Mouse (Mus musculus) midbrain, embryonic 11.5 days (tissue): ENCODE measurements around the gene Ctf2. TPM values are rescaled to one million over a fixed set of nuclear protein-coding genes. Genes with fewer than 3 reads are reported as not detected.

ENCODE experiments used
- ATAC-seq: fragments of 200-750 bp; cut with Nextera tagmentation; 2 replicates; pipeline ENCODE4 v1.8.0; 2017; ENCODE audit warnings: moderate TSS enrichment, moderate library complexity; ENCODE audit not compliant: low FRiP score
- DNase-seq: peaks from one replicate; pipeline ENCODE4 v3.0.0; 2015; ENCODE audit warnings: low spot score; ENCODE audit errors: missing footprints
- H3K27ac ChIP-seq: fragments of 300-500 bp; sonication (generic); 2 replicates; pipeline ENCODE4 v1.5.1; 2014; ENCODE audit warnings: low read depth, low read length
- H3K27me3 ChIP-seq: fragments of 300-500 bp; sonication (generic); 2 replicates; pipeline ENCODE4 v1.6.1; 2014; ENCODE audit warnings: mild to moderate bottlenecking, low read length, moderate library complexity, mixed read lengths; ENCODE audit not compliant: control insufficient read depth, insufficient read depth
- H3K36me3 ChIP-seq: fragments of 300-500 bp; sonication (generic); 2 replicates; pipeline ENCODE4 v1.6.1; 2014; ENCODE audit warnings: mild to moderate bottlenecking, low read length, moderate library complexity, mixed read lengths; ENCODE audit not compliant: control insufficient read depth, insufficient read depth
- H3K4me1 ChIP-seq: fragments of 300-500 bp; sonication (generic); 2 replicates; pipeline ENCODE4 v1.6.1; 2014; ENCODE audit warnings: low read length; ENCODE audit not compliant: control insufficient read depth, insufficient read depth
- H3K4me2 ChIP-seq: fragments of 300-500 bp; sonication (generic); 2 replicates; pipeline ENCODE4 v1.6.1; 2014; ENCODE audit warnings: mild to moderate bottlenecking, moderate library complexity
- H3K4me3 ChIP-seq: fragments of 300-500 bp; sonication (generic); 2 replicates; pipeline ENCODE4 v1.5.1; 2014; ENCODE audit warnings: low read depth, low read length
- H3K9ac ChIP-seq: fragments of 300-500 bp; sonication (generic); 2 replicates; pipeline ENCODE4 v1.6.1; 2014; ENCODE audit warnings: low read length
- H3K9me3 ChIP-seq: fragments of 300-500 bp; sonication (generic); 2 replicates; pipeline ENCODE4 v1.6.1; 2016; ENCODE audit warnings: low read length; ENCODE audit not compliant: control insufficient read depth
- WGBS: fragments of 180-500 bp; shearing (Covaris S2); extraction: QIAGEN DNeasy Blood & Tissue Kit; methylation state at CpG from one replicate; pipeline ENCODE4 v1.1.7; 2014; 5-methylcytosine and 5-hydroxymethylcytosine counted together
- microRNA counts: library from miRNA; unstranded; fragments of <30 nt; microRNA quantifications from one replicate; lab custom pipeline; 2015
- microRNA-seq: library from miRNA; unstranded; fragments of <30 nt; microRNA quantifications from one replicate; pipeline ENCODE4, GENCODE M21; 2017
- polyA plus RNA-seq: library from polyadenylated mRNA; unstranded; fragments of >200 nt; fragmentation: Nextera tagmentation; extraction: Ambion mirVana; gene quantifications from 2 replicates; pipeline ENCODE4 v1.2.1, GENCODE M21; 2014

The Ctf2 gene
- polyA plus RNA-seq, 1 experiment from 2014 or later = 0.12 TPM

DNA sequence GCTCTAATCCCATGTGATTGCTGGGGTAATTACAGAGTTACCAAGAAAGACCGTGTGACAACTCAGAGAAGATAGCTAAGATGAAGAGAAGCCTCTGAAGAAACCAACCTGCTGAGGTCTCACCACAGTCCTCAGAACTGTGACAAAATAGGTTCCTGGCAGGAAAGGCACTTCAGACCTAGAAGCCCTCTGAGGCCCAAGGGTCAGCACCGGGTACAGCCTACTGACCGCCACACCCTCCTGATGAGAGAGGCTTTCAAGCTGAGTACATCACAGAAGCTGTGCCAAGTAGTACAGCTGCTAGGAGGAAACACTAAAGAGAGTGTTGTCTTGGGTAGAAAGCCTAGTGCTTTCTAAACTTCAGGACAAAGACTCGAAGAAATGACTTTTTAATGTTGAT is 59.2 kb downstream of the Ctf2 start:
- Histone ChIP-seq H3K4me2 (no peak overlapping the region), H3K4me3 (no peak overlapping the region), H3K27me3 (no peaks in the 10 kb centered on the region), H3K9me3 (no peaks in the 10 kb centered on the region), H3K36me3 (no peaks in the 10 kb centered on the region), H3K4me1 (no peaks in the 10 kb centered on the region), H3K27ac (no peak overlapping the region), H3K9ac (no peak overlapping the region)
- ATAC-seq (no peak), DNase-seq (no peak)
- WGBS = 81% methylated on average over 4 of the region's 4 CpGs

DNA sequence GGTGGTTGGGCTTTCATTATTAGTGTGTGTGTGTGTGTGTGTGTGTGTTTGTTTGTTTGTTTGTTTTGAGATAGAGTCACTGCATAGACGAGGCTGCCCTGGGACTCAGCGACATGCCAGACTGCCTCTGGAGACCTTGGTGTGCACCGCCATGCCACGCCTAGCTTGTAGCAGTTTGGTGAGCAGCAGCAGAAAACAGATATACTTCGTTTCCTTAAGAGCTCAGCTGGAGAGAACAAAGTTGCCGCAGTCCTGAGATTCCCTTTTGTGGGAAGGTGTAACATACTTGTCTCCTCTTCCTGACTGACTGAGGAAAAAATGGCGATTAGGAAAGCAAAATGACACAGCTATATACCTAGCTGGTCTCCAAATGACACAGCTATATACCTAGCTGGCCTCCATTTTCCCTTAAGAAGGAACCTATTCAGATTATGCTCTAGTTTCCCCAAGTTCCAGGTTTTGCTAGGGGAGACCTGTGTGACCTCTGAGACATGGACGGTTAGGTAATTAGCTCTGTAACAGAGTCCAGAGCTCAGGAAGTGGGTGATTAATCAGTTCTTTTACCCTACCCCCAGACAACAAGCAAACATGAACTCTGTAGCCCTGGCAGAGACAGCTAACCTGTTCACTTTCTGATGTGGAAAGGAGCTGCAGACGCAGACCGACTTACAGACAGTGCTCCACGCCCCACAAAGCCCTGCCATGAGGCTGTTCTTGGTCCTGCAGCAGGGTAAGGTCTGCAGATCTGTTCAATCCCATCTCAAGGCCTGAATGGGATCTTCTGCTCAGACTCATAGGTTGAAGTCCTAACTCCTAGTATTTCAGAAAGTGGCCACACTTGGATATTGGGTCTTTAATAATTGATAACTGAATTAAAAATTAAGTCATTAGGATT is 59.8 kb downstream of the Ctf2 start:
- Histone ChIP-seq H3K4me3 (no peak overlapping the region), H3K9ac (no peak overlapping the region), H3K27ac (no peak overlapping the region), H3K27me3 (no peaks in the 10 kb centered on the region), H3K4me2 (no peak overlapping the region), H3K9me3 (no peaks in the 10 kb centered on the region), H3K4me1 (no peaks in the 10 kb centered on the region), H3K36me3 (no peaks in the 10 kb centered on the region)
- WGBS = 83% methylated on average over 11 of the region's 11 CpGs
- ATAC-seq = no peak
- peak; percentile 74 for DNase-seq

MicroRNAs within 50 kb of the gene (microRNA counts, 519-probe panel; counts per million panel counts)
- microRNA mmu-miR-762 (lab: Ali Mortazavi, UCI) = not detected

Small RNAs within 50 kb of the gene (microRNA-seq; reads per million reads assigned to microRNA genes)
- gene Mir762 = not detected

Other genes with a start within 250 kb of the Ctf2 start
- gene Srcap, start 220.2 kb downstream of the Ctf2 start, polyA plus RNA-seq = 49.6 and 52.1 TPM in 2 replicates
- 19.2 and 20.2 TPM in 2 replicates for gene Gm42715, start 212.6 kb downstream of the Ctf2 start, polyA plus RNA-seq
- 4.0 and 8.4 TPM in 2 replicates for gene Tmem265, start 170.8 kb downstream of the Ctf2 start, polyA plus RNA-seq
- 55.1 and 56.2 TPM in 2 replicates for gene Phkg2, start 158.8 kb downstream of the Ctf2 start, polyA plus RNA-seq
- gene Ccdc189, start 143.6 kb downstream of the Ctf2 start, polyA plus RNA-seq = 13.4 and 15.8 TPM in 2 replicates
- 36.5 and 39.2 TPM in 2 replicates for gene Rnf40, start 143.4 kb downstream of the Ctf2 start, polyA plus RNA-seq
- 32.1 and 34.4 TPM in 2 replicates for gene Zfp629, start 116.4 kb downstream of the Ctf2 start, polyA plus RNA-seq
- gene Bcl7c, start 23.2 kb downstream of the Ctf2 start, polyA plus RNA-seq = 44.3 and 52.2 TPM in 2 replicates
- gene Ctf1, start 19.4 kb downstream of the Ctf2 start, polyA plus RNA-seq = 4.0 and 4.6 TPM in 2 replicates
- 8.3 and 9.3 TPM in 2 replicates for gene Fbxl19, start 12.4 kb upstream of the Ctf2 start, polyA plus RNA-seq
- 6.1 and 6.3 TPM in 2 replicates for gene Orai3, start 37.6 kb upstream of the Ctf2 start, polyA plus RNA-seq
- 19.0 and 22.1 TPM in 2 replicates for gene Setd1a, start 44.5 kb upstream of the Ctf2 start, polyA plus RNA-seq
- gene Gm49388, start 53.4 kb upstream of the Ctf2 start, polyA plus RNA-seq = not detected in 2 replicates
- gene Hsd3b7, start 68.4 kb upstream of the Ctf2 start, polyA plus RNA-seq = 7.9 and 8.2 TPM in 2 replicates
- 10.1 and 12.2 TPM in 2 replicates for gene Stx4a, start 92.1 kb upstream of the Ctf2 start, polyA plus RNA-seq
- gene Stx1b, start 92.4 kb upstream of the Ctf2 start, polyA plus RNA-seq = 6.9 and 8.4 TPM in 2 replicates
- 16.0 and 17.4 TPM in 2 replicates for gene Zfp646, start 144.1 kb upstream of the Ctf2 start, polyA plus RNA-seq
- gene Zfp668, start 144.7 kb upstream of the Ctf2 start, polyA plus RNA-seq = 20.3 and 24.3 TPM in 2 replicates
- gene Prss53, start 158.8 kb upstream of the Ctf2 start, polyA plus RNA-seq = 0.32 and 0.36 TPM in 2 replicates
- not detected in 2 replicates for gene Gm21974, start 163.3 kb upstream of the Ctf2 start, polyA plus RNA-seq
- 44.6 and 48.6 TPM in 2 replicates for gene Vkorc1, start 163.5 kb upstream of the Ctf2 start, polyA plus RNA-seq
- gene Bckdk, start 171.9 kb upstream of the Ctf2 start, polyA plus RNA-seq = 96.5 and 107 TPM in 2 replicates
- gene Kat8, start 180.3 kb upstream of the Ctf2 start, polyA plus RNA-seq = 54.6 and 57.1 TPM in 2 replicates
- gene Prss8, start 197.9 kb upstream of the Ctf2 start, polyA plus RNA-seq = 0.78 and 0.86 TPM in 2 replicates
- 9.4 and 9.6 TPM in 2 replicates for gene Prss36, start 214.6 kb upstream of the Ctf2 start, polyA plus RNA-seq
- 51.6 and 54.4 TPM in 2 replicates for gene Fus, start 235.3 kb upstream of the Ctf2 start, polyA plus RNA-seq